14 mouse cellular contexts compared by ENCODE assay signal in the genomic region with DNA sequence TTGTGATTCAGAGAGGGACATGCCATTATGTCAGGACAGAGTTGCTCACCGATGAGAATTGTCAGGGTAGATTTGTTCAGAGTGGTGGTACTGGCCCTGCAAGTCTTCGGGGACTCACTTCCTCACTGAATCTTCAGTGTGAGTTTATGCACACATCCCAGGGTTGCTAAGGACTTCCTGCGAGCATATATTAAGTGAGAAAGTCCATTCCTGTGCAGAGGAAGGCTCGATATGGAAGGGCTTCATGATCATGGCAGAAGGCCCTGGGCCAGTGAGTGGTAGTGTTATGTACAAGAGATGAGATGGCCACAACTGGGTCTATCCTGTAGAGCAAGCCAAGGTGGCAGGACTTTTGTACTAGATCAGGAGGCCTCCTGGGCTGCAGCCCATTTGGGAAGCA. TPM values are rescaled to one million over a fixed set of nuclear protein-coding genes. Genes with fewer than 3 reads are reported as not detected.
DNase-seq lines count a peak whose midpoint lies in the region; ATAC-seq and TF ChIP-seq lines count a peak whose summit lies in the region.
"Had no signal": no experiment of that assay in that cellular context is flagged by ENCODE, and none has a peak within 500 bp of the region (broad histone marks: within the 10 kb centered on the region; RNA-seq: fewer than 3 reads in every experiment).

No protein-coding gene starts in this region.

- TF ChIP-seq POLR2A in lung, adult 2 months (IDR thresholded peaks at IDR 0.05; ENCODE audit: borderline replicate concordance, extremely low read depth, low read depth, low read length): no peak

- ATAC-seq in heart, embryonic 13.5 days (ENCODE audit: extremely low read depth, insufficient number of reproducible peaks, low FRiP score, low TSS enrichment): no peak
- ATAC-seq in lung, postnatal 0 days: no peak
- no peak for ATAC-seq in liver, postnatal 0 days
- ATAC-seq in megakaryocyte progenitor cell, adult 5-6 weeks (replicated peaks; ENCODE audit: poor library complexity): no peak

- 71% methylated on average over 4 of the region's 4 CpGs for WGBS in heart, embryonic 13.5 days
- 53% methylated on average over 4 of the region's 4 CpGs for WGBS in lung, postnatal 0 days
- WGBS in lung, adult 2 months: 51% methylated on average over 4 of the region's 4 CpGs
- 51% methylated on average over 4 of the region's 4 CpGs for WGBS in liver, postnatal 0 days (ENCODE audit: insufficient replicate concordance)

- no peak for DNase-seq in heart, postnatal 10 days
- no peak for DNase-seq in lung, postnatal 0 days (ENCODE audit: low spot score)
- no peak for DNase-seq in lung, adult 2 months
- DNase-seq in induced T-regulatory cell, adult 2 months (ENCODE audit: low read depth): peak; percentile 21
- no peak for DNase-seq in liver, postnatal 0 days
- DNase-seq: cerebellum, adult 18-20 months; kidney, adult 11 months; layer of hippocampus, adult 9-11 months; thymus, adult 2 months had no signal

- no peaks in the 10 kb centered on the region for H3K9me3 ChIP-seq in heart, embryonic 13.5 days
- H3K9me3 ChIP-seq in lung, postnatal 0 days (ENCODE audit: low read length): no peaks in the 10 kb centered on the region
- no peaks in the 10 kb centered on the region for H3K9me3 ChIP-seq in liver, postnatal 0 days (ENCODE audit: low read length)

- H3K9ac ChIP-seq in heart, embryonic 13.5 days: no peak overlapping the region
- no peak overlapping the region for H3K9ac ChIP-seq in lung, postnatal 0 days (replicated peaks; ENCODE audit: low read depth)
- no peak overlapping the region for H3K9ac ChIP-seq in liver, postnatal 0 days (replicated peaks)

- peaks cover 60% of the 10 kb centered on the region for H3K4me1 ChIP-seq in heart, embryonic 13.5 days
- peaks cover 31% of the 10 kb centered on the region; the same call in 1 of the 2 replicates for H3K4me1 ChIP-seq in lung, postnatal 0 days (ENCODE audit: insufficient read depth, low read depth, low read length)
- H3K4me1 ChIP-seq in lung, adult 2 months (ENCODE audit: control insufficient read depth, insufficient read depth, low read length): peaks cover 17% of the 10 kb centered on the region
- peaks cover 53% of the 10 kb centered on the region for H3K4me1 ChIP-seq in liver, postnatal 0 days (ENCODE audit: insufficient read depth)

- no peak for TF ChIP-seq CTCF in lung, postnatal 0 days (IDR thresholded peaks at IDR 0.05)
- no peak for TF ChIP-seq CTCF in lung, adult 2 months (IDR thresholded peaks at IDR 0.05; ENCODE audit: insufficient read depth, low read length)
- TF ChIP-seq CTCF in liver, postnatal 0 days (IDR thresholded peaks at IDR 0.05; ENCODE audit: low read depth): no peak

- no peak for TF ChIP-seq EP300 in lung, postnatal 0 days (IDR thresholded peaks at IDR 0.05)
- no peak for TF ChIP-seq EP300 in liver, postnatal 0 days (IDR thresholded peaks at IDR 0.05; ENCODE audit: low read depth)

- H3K4me3 ChIP-seq in heart, embryonic 13.5 days: no peak overlapping the region
- no peak overlapping the region for H3K4me3 ChIP-seq in lung, postnatal 0 days (ENCODE audit: low read depth, low read length)
- H3K4me3 ChIP-seq in lung, adult 2 months (replicated peaks; ENCODE audit: extremely low read depth, low read depth, low read length): no peak overlapping the region
- H3K4me3 ChIP-seq in liver, postnatal 0 days (ENCODE audit: low read depth, low read length): no peak overlapping the region

- H3K4me2 ChIP-seq in heart, embryonic 13.5 days: 0 out of 2 replicates have a peak overlapping the region, but pooled peaks have one; percentile 88
- H3K4me2 ChIP-seq in lung, postnatal 0 days (replicated peaks; ENCODE audit: low read depth, low read length): peak overlapping the region; percentile 76
- no peak overlapping the region; the same call in 1 of the 2 replicates for H3K4me2 ChIP-seq in liver, postnatal 0 days (ENCODE audit: low read depth, low read length)

- H3K36me3 ChIP-seq in heart, embryonic 13.5 days: no peaks in the 10 kb centered on the region
- H3K36me3 ChIP-seq in lung, postnatal 0 days (ENCODE audit: insufficient read depth, low read length): no peaks in the 10 kb centered on the region
- no peaks in the 10 kb centered on the region for H3K36me3 ChIP-seq in liver, postnatal 0 days (replicated peaks; ENCODE audit: insufficient read depth, low read length)

- intact Hi-C loops in heart, postnatal 10 days (cut with DNase I): loop anchor here (5.0 kb wide), 1 partner anchor 40 kb away; no protein-coding TSS in a partner anchor

- H3K27ac ChIP-seq in heart, embryonic 13.5 days (replicated peaks): no peak overlapping the region
- peak overlapping the region; percentile 82; the same call in 1 of the 2 replicates for H3K27ac ChIP-seq in lung, postnatal 0 days (ENCODE audit: low read length)
- peak overlapping the region; percentile 51; the same call in 1 of the 2 replicates for H3K27ac ChIP-seq in liver, postnatal 0 days (ENCODE audit: low read depth)
- H3K27ac ChIP-seq: macrophage had no signal

- no peaks in the 10 kb centered on the region for H3K27me3 ChIP-seq in heart, embryonic 13.5 days (replicated peaks)
- no peaks in the 10 kb centered on the region for H3K27me3 ChIP-seq in lung, postnatal 0 days (replicated peaks; ENCODE audit: insufficient read depth, low read length)
- no peaks in the 10 kb centered on the region for H3K27me3 ChIP-seq in liver, postnatal 0 days (ENCODE audit: insufficient read depth, low read length)

RNA-seq across cellular contexts. Expression of gene Tmem110, which starts 2.1 kb away (rescaled TPM):
- 14.7 and 15.0 TPM in 2 replicates for polyA plus RNA-seq in heart, embryonic 13.5 days (2015; fragmentation: Nextera tagmentation; extraction: Ambion mirVana)
- 10 to 100 TPM; 10.0 to 13.2 TPM for total RNA-seq in heart, postnatal 10 days (2021)
- 41.7 and 44.7 TPM in 2 replicates for polyA plus RNA-seq in lung, postnatal 0 days (2015; fragmentation: Nextera tagmentation; extraction: Ambion mirVana)
- 40.6 and 43.7 TPM in 2 replicates for polyA plus RNA-seq in lung, adult 2 months (2012; rRNA removed)
- 11.8 and 14.4 TPM in 2 replicates for polyA plus RNA-seq in liver, postnatal 0 days (2015; fragmentation: Nextera tagmentation; extraction: Ambion mirVana)
- 7.1 and 10.9 TPM in 2 replicates for total RNA-seq in megakaryocyte progenitor cell, adult 5-6 weeks (2015)
- total RNA-seq in megakaryocyte progenitor cell, adult 5-6 weeks (2017): 6.4 and 9.8 TPM in 2 replicates

RNA-seq across cellular contexts. Expression of gene Mustn1, which starts 51.5 kb away (rescaled TPM):
- 2.5 and 2.6 TPM in 2 replicates for polyA plus RNA-seq in heart, embryonic 13.5 days (2015; fragmentation: Nextera tagmentation; extraction: Ambion mirVana)
- total RNA-seq in heart, postnatal 10 days (2021): 10 to 100 TPM; 12.7 to 13.8 TPM
- 30.5 and 36.6 TPM in 2 replicates for polyA plus RNA-seq in lung, postnatal 0 days (2015; fragmentation: Nextera tagmentation; extraction: Ambion mirVana)
- polyA plus RNA-seq in lung, adult 2 months (2012; rRNA removed): 44.8 and 50.3 TPM in 2 replicates
- 5.4 and 6.0 TPM in 2 replicates for polyA plus RNA-seq in liver, postnatal 0 days (2015; fragmentation: Nextera tagmentation; extraction: Ambion mirVana)
- total RNA-seq in megakaryocyte progenitor cell, adult 5-6 weeks (2015): 0.47 and 0.49 TPM in 2 replicates
- 0.27 and 0.50 TPM in 2 replicates for total RNA-seq in megakaryocyte progenitor cell, adult 5-6 weeks (2017)
- polyA plus RNA-seq: macrophage had no signal

RNA-seq across cellular contexts. Expression of gene Itih4, which starts 58.8 kb away (rescaled TPM):
- 0.12 and 1.1 TPM in 2 replicates for polyA plus RNA-seq in heart, embryonic 13.5 days (2015; fragmentation: Nextera tagmentation; extraction: Ambion mirVana)
- 1 to 10 TPM; 3.2 to 4.4 TPM for total RNA-seq in heart, postnatal 10 days (2021)
- polyA plus RNA-seq in lung, postnatal 0 days (2015; fragmentation: Nextera tagmentation; extraction: Ambion mirVana): 6.7 and 7.9 TPM in 2 replicates
- 37.7 and 43.4 TPM in 2 replicates for polyA plus RNA-seq in lung, adult 2 months (2012; rRNA removed)
- 631 and 661 TPM in 2 replicates for polyA plus RNA-seq in liver, postnatal 0 days (2015; fragmentation: Nextera tagmentation; extraction: Ambion mirVana)
- not detected in 2 replicates for total RNA-seq in megakaryocyte progenitor cell, adult 5-6 weeks (2015)
- total RNA-seq in megakaryocyte progenitor cell, adult 5-6 weeks (2017): not detected in 2 replicates
- total RNA-seq: neutrophil, adult 5-6 weeks had no signal
- polyA plus RNA-seq: CD4-positive, CD25-positive, alpha-beta regulatory T cell, adult 4 months; macrophage had no signal

Comparison
In these comparisons a context has a peak if more than half of its experiments do, and no peak if none do; other contexts are left out.
1. RNA of gene Itih4, which starts 58.8 kb away (polyA plus RNA-seq): 631 to 661 TPM in liver, postnatal 0 days; 37.7 to 43.4 TPM in lung, adult 2 months, 6.7 to 7.9 TPM in lung, postnatal 0 days and 0.12 to 1.1 TPM in heart, embryonic 13.5 days; every median in the first group is over 10 times any median in the second.